Mouse (Mus musculus): ENCODE results near the gene Cenpb.

The Cenpb gene

DNA sequence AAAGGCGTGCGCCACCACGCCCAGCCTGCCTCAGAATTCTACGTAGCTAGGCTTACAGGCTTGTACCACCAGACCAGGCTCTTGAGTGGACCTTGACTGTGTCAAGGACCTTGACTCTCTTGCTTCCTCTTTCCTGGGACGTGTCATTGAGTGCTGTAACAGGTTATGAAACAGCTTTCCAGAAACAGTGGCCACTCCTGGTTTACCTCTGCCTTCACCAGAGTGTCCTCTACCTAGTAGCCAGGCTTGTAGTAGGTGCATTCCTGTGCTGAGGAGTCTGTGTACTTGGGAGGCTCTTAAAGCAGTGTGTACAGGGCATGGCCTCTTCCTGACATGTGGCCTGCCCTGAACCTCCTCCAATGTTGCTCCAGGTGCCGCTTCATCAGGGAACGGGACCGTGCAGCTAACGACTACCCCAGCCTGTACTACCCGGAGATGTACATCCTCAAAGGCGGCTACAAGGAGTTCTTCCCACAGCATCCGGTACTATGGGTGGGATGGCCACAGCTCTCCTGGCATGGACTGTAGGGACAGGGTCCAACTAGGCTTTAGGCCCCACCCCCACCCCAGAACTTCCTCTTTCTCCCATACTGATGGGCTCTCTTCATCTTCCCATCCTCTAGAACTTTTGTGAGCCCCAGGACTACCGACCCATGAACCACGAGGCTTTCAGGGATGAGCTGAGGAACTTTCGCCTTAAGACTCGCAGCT lies 16.9 kb upstream of the Cenpb start:
- DNase-seq (ENCODE audit: low spot score) = no peak

DNA sequence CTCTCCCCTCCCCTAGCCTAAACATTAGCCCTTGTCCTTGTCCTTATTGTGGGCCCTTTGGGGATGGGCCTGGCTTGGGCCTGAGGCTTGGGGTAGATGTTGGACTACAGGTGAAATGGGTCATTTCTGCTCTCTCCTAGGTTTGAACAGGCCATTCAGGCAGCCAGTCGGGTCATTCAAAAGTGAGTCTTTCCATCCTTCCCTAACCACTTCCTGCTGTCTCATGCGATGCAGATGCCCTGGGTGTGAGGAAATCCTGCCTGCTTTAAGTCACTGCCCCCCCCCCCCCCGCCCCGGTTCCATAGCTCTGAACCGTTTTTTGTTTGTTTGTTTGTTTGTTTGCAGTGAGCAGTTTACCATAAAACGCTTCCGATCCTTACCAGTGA lies 11.1 kb upstream of the Cenpb start:
- no peak for DNase-seq (ENCODE audit: low spot score)

DNA sequence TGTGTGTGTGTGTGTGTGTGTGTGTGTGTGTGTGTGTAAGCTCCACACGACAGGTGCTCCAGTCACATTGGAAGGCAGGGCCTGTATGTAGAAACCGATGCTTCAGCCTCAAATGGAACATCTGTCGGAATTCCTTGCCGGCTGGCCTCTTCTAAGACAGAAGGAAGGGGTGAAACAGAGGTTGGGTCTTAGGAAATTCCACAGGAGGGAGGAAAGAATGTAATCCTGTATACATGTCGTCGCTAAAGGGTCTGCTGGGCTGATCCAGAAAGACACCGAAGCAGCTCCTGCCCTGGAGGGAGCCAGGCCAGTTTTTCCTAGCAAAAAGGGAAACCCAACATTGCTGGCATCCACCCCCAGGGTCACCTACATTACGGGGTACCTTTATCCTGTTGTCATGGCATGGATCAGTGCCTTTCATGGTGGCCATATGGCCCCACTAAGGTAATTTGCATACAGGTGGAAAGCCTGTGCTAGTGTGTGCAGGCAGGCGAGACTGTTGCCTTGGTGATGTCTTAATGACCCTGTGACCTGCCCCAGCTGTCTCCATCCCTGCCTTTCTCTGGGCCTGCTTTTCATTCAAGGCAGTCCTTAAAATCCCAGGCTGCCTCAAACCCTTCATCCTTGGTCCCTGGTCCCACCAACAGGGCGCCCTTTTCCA lies 10.6 kb upstream of the Cenpb start:
- peak; percentile 34 for DNase-seq (ENCODE audit: low spot score)

DNA sequence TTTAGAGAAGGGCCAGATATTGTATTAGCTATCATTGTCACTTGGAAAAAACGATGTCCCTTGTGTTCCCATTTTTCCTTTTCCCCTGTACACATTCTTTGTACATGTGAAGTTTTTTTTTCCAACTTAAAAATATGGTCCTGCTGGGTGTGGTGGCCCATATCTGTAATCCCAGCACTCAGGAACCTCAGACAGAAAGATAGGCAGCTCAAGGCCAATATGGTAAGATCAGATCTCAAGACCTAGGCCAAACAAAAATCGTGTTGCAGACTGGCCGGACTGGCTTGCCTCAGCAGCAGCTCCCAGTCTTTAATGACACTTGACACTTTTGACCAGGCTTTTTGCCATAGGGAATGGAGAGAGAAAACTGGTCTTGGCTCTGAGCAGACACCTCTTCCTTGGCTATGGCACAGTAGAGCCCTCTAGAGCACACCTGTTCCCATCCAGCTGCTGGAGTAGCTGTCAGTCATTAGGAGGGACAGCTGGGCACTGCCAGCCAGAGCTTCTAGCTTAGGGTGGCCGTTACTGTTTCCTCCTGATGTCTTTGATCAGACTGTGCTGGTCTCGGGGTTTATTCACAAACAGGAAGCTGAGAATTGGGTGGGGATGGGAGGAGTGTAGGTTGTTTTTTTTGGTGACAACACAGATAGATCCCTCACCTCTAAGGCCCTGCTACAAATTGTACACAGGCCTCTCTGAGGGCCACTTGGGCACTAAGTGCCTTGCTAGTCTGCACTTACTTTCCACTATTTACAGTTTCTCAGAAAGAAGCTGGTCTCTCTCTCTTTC lies 9.8 kb upstream of the Cenpb start:
- no peak for DNase-seq (ENCODE audit: low spot score)

DNA sequence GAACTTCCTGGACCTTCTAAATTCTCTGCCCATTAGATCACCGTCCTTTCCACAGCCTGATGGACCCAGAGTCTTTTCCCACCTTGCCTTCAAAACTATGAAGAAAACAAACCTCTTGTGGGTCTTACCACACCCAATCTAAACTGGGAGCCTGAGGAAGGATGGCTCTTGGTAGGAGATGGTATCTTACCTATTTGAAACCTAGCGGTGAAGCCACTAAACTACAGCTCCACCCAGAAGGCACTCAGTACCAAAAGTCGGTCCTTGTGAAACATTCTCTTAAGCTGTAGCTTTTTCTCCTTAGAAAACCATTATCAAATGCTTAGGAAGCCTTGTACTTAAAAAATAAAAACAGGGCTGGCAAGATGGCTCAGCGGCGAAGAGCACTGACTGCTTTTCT lies 8.4 kb upstream of the Cenpb start:
- DNase-seq (ENCODE audit: low spot score) = no peak

DNA sequence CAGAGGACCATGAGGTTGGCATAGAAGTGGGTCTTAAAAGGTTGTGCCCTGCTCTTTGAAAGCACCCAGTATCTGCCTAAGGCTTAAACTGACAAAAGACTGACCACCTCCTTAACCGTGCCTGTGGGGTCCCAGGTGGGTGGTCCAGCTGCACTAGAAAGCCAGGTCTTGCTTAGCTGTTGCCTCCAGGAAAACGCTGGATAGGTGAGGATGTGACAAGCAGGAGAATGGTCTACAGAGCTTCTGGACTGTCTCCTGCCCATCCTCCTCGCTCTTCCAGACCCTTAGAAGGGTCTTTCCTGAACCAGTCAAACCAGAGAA lies 7.7 kb upstream of the Cenpb start:
- no peak for DNase-seq (ENCODE audit: low spot score)

DNA sequence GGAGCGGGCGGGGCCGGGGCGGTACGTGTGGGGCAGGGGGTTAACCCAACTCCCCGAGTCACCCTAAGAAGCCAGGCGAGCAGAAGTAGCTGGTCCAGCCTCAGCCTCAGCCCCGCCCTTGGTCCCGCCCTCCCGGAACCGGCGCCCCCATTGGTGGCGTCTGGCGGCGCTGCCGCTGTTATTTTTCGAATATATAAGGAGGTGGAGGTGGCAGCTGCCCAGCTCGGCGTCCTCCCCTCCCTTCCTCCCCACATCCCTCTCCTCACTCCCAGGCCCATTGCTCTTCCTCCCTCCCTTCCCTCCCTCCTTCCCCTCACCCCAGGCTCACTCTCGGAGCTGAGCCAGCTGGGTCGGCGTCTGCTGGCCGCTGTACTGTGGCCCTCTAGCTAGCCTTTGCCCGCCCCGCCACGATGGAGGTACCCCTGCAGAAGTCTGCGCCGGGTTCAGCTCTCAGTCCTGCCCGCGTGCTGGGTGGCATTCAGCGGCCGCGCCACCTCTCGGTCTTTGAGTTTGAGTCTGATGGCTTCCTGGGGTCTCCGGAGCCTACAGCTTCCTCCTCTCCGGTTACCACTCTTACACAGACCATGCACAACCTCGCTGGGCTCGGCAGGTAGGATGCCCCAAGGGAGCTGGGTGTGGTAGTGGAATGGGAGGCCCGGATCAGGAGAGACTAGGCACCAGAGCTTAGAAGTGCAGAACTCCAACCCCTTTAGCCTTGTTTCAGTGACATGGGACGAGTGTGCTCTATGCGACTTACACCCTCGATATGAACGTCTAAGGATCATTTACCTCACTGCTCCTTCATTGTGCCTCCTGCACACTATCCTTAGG lies 7.1 kb upstream of the Cenpb start, which contains the start of the genes Cdc25b and Spef1:
Gene Cdc25b (plus strand): TSS at position 179 of the 831 bp plus-strand sequence.
Gene Spef1 (minus strand): TSS at position 512 of the 831 bp plus-strand sequence.
- DNase-seq (ENCODE audit: low spot score) = peak; percentile 84

DNA sequence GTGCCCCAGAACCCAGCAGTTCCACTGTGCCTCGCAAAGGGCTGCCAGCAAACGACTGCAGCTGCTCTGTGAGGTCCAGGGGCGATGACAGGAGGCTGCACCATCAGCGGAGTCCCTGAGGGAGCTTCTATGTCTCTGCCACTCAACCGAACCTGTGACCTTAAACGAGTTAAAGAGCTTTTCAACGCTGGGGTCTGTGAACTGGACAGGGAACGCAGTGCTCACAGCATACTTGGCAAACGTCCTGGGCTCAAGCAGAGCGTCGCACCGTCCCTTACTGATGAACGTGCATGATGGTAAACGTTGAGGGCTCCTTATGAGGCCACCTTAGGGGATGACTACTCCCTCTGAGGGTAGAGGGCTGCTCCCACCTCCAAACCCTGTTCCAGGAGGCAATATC lies 6.5 kb upstream of the Cenpb start:
- no peak for DNase-seq (ENCODE audit: low spot score)

DNA sequence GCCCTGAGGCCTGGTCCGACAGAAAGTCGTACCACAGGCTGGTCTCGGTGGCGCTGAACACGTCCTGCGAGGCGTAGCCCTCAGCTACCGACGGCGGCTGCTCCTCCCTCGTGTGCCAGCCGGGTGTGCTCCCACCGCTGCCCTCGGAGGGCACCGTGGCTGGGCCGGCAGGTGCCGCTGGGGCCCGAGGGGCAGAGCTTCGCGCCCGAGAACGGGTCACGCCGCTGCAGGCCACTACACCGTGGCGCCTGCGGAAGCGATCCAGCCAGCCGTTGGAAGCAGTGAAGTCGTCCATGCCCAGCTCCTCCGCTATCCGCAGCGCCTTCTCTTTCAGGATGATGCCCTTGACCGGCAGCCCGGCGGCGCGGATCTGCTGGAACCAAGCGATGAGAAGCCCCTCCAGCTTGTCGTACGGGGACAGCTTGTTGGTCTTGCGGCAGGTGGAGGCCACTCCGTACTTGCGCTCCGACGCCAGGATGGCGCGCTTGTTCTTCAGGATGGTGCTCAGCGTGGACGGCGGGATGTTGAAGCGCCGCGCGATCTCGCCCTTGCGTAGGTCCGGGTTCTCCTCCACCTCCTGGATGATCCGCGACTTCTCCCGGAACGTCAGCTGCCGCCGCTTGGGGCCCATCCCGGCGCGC lies 501 bp downstream of the Cenpb start:
- peak; percentile 40 for DNase-seq (ENCODE audit: low spot score)

DNA sequence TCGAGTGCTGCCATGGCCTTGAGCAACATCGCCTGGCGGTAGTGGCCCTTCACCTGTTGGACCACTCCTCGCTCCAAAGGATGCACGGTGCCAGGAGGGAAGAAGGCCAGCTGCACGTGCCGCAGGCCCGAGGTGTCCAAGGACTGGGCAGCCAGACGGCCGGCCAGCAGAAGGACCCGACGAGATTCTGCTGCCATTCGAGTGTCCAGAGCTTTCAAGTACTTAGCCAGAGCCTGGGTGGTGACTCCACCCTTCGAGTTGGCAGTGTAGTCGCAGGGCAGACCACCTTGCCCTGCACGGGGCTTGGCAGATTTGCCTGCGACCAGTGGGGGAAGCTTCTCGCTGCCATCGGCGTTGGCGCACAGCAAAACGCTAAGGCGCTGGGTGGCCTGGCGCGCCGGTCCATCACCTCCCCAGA lies 1.0 kb downstream of the Cenpb start:
- DNase-seq (ENCODE audit: low spot score) = no peak

DNA sequence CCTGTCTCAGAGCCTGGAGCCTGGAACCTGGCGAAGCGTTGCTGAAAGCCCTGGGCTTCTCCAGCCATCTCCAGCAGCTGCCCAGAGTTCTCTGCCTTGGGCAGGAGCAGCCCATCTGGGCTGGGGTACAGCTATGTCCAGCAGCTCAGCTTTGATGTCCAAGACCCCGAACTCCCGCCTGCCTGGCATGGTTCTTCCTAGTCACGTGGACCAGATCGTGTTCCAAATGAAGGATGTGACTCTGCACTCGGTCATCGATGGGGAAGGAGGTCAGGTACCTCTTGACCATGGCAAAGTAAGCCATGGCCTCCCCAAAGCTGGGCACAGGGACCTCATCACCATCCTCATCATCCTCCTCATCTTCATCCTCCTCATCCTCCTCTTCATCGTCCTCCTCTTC lies 1.9 kb downstream of the Cenpb start:
- DNase-seq (ENCODE audit: low spot score) = no peak

DNA sequence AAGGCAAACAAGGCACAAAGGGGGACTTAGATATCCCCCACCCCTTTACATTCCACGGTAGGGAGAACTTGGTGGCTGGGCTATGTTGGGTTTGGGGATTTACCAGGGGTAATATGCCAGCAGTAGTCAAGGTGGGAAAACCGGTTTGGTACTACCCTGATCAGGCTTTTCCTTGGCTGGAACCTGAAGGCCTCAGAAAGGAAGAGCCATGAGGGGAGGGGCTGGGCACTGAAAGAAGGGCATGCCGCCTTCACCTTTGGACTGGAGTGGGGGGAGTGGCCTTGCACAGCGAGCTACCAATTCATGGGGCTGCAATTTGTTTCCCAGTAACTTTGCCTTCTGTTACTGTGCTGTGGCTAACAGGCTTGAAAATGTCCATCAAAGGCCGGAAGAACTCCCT lies 3.4 kb downstream of the Cenpb start:
- no peak for DNase-seq (ENCODE audit: low spot score)

DNA sequence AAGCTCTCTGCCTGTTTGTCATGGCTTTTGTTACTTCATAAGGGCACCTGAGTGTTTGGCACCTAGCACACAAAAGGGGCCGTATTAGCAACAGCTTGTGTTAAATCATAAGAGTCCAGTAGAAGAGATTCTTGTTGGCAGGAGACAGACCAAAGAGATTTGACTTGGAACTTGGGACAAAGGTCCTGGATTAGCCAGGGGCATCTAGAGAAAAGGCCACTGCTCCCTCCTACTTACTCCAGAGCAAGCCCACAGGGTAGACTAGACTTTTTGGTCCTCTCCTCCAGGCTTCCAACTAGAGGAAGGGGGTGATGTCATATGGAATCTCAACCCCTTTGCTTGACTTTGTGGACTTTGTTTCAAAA lies 3.9 kb downstream of the Cenpb start:
- no peak for DNase-seq (ENCODE audit: low spot score)

DNA sequence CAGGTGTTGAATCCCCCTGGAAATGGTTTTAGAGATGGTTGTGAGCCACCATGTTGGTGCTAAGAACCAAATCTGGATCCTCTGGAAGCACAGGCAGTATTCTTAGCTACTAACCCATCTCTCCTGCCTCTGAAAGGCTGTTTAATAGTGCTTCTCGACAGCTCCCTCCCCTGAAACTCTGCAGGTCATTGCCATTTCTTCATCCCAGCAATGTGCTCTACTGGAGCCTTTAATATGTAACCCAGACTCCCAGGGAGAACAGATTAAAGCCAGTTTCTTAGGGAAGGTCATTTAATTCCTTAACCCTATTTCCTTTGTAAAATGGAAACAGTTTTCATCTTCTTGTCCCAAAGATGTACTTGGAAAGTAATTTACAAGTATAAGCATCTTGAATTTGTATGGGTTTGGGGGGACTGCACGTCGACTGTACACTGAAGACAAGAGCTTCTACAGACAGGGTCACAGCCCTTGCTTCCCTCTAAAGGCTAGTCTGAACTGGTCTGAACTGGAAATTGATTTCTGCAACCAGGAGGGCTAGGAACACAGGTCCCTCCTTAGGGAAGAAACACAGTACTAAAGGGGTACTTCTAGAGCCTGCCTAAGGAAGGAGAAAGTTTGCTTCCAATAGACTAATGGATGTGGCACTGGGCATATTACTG lies 4.5 kb downstream of the Cenpb start:
- no peak for DNase-seq (ENCODE audit: low spot score)

DNA sequence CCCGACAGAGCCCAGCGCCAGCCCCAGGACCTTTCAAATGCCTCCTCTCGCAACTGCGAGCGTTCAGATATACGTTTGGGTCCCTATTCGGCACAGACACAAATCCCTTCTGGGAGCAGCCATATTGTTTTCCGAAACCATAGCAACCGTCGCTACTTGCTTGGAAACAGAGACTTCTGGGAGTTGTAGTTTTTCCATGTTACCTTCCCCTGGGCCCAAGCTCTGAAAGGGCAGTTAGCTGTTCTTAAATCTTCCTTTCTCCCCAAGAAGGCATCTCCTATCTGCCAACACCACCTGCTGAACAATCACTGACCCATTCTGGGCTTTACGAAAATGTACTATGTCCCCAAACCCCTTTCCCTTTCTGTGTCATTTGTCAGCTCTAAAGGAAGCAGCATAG lies 5.2 kb downstream of the Cenpb start:
- DNase-seq (ENCODE audit: low spot score) = peak; percentile 40

DNA sequence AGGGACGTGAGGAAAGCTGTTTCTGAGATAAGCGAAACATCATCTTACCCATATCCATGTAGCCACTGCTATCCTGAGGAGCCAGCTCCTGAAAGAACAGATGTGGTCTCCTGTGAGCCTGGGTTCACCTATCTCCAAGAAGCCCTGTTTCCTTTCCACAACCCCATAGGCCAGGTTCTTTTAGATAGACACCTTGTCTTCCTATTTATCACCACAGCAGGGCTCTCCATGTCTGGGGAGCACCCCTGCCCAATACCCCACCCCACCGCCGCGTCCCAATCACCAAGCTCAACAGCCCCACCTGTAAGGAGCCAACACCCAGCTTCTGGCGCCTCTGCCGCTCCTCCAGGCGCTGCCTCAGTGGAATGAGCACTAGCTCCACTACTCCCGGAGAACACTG lies 7.5 kb downstream of the Cenpb start:
- no peak for DNase-seq (ENCODE audit: low spot score)

DNA sequence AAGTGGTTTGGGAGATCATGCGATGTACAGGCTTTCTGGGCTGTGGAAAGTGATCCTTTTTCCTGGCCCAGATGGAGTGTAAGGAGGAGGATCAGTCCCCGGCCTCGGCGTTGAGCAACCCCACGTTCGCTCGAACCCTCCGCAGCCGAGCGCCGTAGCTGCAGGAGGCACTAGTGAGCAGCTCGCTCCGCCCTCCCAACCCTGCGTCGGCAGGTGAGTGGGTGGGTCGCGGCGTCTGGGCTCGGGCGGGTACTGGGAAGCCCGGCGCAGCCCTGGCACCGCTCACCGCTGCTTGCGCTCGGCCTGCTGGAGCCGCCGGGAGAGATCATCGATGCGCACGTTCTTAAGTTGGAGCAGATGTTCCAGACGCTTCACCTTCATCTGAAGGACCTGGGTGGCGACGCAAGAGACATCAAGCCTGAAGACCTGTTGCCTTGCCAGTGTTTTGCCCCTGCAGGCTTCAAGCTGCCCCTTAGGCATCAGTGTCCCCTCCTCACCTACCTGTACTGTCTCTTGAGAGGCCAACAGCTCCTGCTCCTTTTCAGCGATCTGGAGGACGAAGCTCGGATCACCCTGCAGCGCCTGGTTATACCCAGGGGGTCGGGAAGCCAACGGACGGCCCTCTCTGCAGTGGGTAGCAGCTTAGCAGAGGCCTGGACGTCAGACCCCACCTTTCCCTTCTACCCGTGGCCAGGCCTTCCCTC lies 8.3 kb downstream of the Cenpb start:
- DNase-seq (ENCODE audit: low spot score) = no peak

DNA sequence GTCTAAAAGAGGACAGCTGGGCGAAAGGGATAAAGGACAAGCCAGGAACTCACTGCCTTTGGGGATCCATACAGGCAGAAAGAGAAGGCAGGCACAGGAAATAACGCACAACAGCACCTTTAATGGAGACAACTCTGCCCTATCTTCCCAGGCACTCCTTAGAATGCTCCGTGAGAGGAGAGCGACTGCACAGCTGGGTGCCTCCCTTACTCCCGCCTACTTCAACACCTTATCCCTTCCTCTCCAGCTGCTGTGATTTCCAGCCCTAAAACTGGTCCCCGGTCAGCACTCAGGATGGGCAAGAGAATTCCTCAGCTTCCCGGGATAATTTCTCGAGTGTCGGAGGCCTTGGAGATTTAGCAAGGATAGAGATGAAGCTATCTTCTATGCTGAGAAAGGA lies 8.9 kb downstream of the Cenpb start:
- no peak for DNase-seq (ENCODE audit: low spot score)

DNA sequence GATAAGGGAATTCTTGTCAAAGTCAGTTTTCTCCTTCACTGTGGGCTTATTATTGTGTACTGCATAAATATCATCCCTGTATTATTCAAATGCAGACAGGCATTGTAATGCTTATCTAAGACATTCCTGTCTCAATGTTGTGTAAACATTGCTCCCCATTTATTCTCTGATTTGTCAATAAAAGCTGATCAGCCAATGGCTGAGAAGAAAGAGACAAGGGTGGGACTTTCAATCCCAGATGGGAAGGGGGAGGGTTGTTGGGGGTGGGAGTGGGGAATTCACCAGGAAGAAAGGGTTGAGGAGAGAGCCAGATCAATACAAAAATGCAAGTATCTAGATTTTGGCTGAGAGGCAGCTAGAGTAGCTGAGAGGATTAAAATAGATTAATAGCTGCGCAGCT lies 11.0 kb downstream of the Cenpb start:
- no peak for DNase-seq (ENCODE audit: low spot score)

DNA sequence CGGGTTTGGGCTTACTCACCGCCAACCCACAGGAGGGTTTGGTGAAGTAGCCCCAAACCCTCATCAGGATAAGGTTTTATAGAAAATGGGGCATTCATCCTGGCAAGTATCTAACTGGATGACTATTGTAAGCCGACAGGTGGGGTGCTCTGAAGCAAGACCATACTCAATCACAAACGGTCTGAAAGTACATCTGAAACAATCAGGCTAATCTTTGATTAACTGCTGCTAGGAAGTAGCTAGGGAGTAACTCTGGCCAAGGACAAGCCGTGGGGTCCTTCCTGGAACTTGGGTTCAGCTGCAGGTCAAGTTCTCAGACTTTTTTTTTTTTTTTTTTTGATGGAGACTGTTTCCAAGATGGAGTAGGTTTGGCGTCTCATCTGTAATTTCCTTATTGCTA lies 11.9 kb downstream of the Cenpb start:
- DNase-seq (ENCODE audit: low spot score) = no peak

DNA sequence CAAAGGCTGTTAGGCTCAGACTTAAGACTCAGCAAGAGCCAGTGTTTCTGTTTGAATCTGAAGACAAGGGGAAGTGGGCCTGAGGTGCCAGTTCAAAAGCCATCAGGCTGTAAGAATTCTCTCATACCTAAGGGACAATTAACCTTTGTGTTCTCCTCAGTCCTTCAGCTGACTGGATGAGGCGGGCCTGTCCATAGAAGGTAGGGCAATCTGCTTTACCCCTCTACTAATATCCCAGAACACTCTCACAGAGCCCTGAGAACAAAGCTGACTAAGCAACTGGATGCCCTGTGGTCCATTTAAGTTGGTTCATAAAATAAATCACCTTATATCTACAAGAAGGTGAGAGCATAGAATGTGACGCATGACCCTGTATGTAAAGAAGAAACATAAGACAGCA lies 13.7 kb downstream of the Cenpb start:
- no peak for DNase-seq (ENCODE audit: low spot score)

All from spleen, adult 12 weeks (tissue).